Mouse (Mus musculus) olfactory bulb, adult 2 months (tissue): ENCODE data around the gene Cxcr4.

Experiments
- CTCF ChIP-seq: fragments of 200-500 bp; IDR thresholded peaks from 2 replicates; pipeline ENCODE4 v1.5.1; 2012; ENCODE audit warnings: low read depth, mild to moderate bottlenecking, low read length, moderate library complexity; ENCODE audit not compliant: insufficient read depth
- POLR2A ChIP-seq: fragments of 200-500 bp; IDR thresholded peaks from 2 replicates; pipeline ENCODE4 v1.6.1; 2012; ENCODE audit warnings: mild to moderate bottlenecking, low read depth, low read length, moderate library complexity; ENCODE audit not compliant: insufficient read depth

DNA sequence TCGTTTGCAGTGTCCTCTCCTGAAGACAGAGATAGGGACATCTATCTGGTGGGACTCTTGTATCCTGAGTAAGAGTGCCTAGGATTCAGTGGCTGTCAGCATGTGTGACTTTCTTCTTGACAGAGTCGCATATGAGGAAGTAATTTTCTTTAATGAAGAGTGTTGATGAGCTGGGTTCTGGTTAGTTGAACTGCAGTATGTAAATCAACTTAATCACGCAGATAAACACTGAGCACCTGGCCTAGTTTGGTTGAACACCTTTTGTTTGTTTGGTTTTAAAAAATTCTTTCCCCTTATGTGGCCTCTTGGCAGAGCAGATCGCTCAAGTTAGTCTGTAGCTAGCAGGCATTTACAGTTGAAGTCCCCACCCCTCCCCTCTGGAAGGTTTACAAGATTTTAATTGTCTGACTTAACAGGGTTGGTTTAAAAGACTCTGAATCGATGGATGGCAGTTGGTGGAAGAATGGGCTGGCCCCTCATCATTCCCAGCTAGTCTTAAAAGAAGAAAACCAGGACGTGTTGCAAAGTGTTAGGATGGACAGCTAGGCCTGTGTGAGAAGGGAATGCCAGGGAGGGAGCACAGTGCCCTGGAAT lies 8.7 kb downstream of the Cxcr4 start:
- TF ChIP-seq CTCF (no peak), POLR2A (no peak)
